Comparison of ENCODE assay signal across 13 mouse cellular contexts in the genomic region with DNA sequence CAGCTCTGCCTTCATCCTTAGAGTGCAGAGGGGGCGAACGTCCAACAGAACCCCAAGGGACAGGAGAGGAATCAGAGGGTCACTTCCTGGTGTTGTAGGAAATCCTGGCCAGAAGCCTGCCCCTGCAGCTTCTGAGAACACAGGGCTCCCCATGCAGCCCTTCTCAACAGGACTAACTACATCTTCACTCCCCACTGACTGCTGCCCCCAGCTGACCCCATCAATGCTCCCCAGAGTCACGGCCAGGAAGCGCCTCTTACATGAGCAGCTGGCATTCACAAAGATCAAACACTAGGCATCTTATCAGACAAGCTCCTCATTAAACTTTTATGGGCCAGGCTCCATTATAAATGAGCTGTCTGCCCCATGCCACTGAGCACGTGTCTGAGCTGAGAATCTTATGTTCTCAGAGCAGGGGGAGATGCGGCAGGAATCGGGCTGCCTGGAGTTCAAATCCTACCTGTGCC.
DNase-seq lines count a peak whose midpoint lies in the region; ATAC-seq and TF ChIP-seq lines count a peak whose summit lies in the region.
"Had no signal": no experiment of that assay in that cellular context is flagged by ENCODE, and none has a peak within 500 bp of the region (broad histone marks: within the 10 kb centered on the region; RNA-seq: fewer than 3 reads in every experiment).

No protein-coding gene starts in this region.

- intact Hi-C loops in heart, postnatal 25 days (cut with DNase I) = no loop called here

- H3K36me3 ChIP-seq in hindbrain, embryonic 13.5 days = no peaks in the 10 kb centered on the region
- no peaks in the 10 kb centered on the region for H3K36me3 ChIP-seq in limb, embryonic 11.5 days (ENCODE audit: control insufficient read depth, insufficient read depth, low read length)
- H3K36me3 ChIP-seq in liver, postnatal 0 days (replicated peaks; ENCODE audit: insufficient read depth, low read length) = no peaks in the 10 kb centered on the region
- no peaks in the 10 kb centered on the region for H3K36me3 ChIP-seq in liver, embryonic 12.5 days
- H3K36me3 ChIP-seq: hindbrain, embryonic 15.5 days had no signal

- no peaks in the 10 kb centered on the region for H3K27me3 ChIP-seq in hindbrain, embryonic 13.5 days
- H3K27me3 ChIP-seq in limb, embryonic 11.5 days (ENCODE audit: control insufficient read depth, insufficient read depth, low read length) = no peaks in the 10 kb centered on the region
- no peaks in the 10 kb centered on the region for H3K27me3 ChIP-seq in liver, postnatal 0 days (ENCODE audit: insufficient read depth, low read length)
- no peaks in the 10 kb centered on the region; the same call in 1 of the 2 replicates for H3K27me3 ChIP-seq in liver, embryonic 12.5 days (replicated peaks)
- H3K27me3 ChIP-seq: hindbrain, embryonic 15.5 days had no signal

- 0 out of 2 replicates have a peak, but pooled peaks have one; percentile 31 for ATAC-seq in hindbrain, embryonic 13.5 days (ENCODE audit: low FRiP score)
- ATAC-seq in limb, embryonic 11.5 days (ENCODE audit: insufficient number of reproducible peaks, low FRiP score, low TSS enrichment, low read depth) = no peak
- ATAC-seq in liver, postnatal 0 days = no peak
- ATAC-seq in liver, embryonic 12.5 days = no peak

- H3K9me3 ChIP-seq in hindbrain, embryonic 13.5 days = no peaks in the 10 kb centered on the region
- H3K9me3 ChIP-seq in limb, embryonic 11.5 days (ENCODE audit: control insufficient read depth, low read length) = no peaks in the 10 kb centered on the region
- H3K9me3 ChIP-seq in liver, postnatal 0 days (ENCODE audit: low read length) = no peaks in the 10 kb centered on the region
- no peaks in the 10 kb centered on the region for H3K9me3 ChIP-seq in liver, embryonic 12.5 days (replicated peaks)
- H3K9me3 ChIP-seq: hindbrain, embryonic 15.5 days had no signal

- no peak overlapping the region for H3K27ac ChIP-seq in hindbrain, embryonic 13.5 days
- no peak overlapping the region for H3K27ac ChIP-seq in limb, embryonic 11.5 days (replicated peaks; ENCODE audit: low read depth, low read length)
- no peak overlapping the region for H3K27ac ChIP-seq in liver, postnatal 0 days (ENCODE audit: low read depth)
- no peak overlapping the region for H3K27ac ChIP-seq in liver, embryonic 12.5 days
- H3K27ac ChIP-seq: gastrocnemius, adult 2 months; hindbrain, embryonic 15.5 days had no signal

- no peak for TF ChIP-seq POLR2A in brain, embryonic 14.5 days (IDR thresholded peaks at IDR 0.05; ENCODE audit: borderline replicate concordance, extremely low read depth, insufficient read depth, insufficient read length, poor library complexity, severe bottlenecking)

- H3K9ac ChIP-seq in hindbrain, embryonic 13.5 days = no peak overlapping the region
- no peak overlapping the region for H3K9ac ChIP-seq in limb, embryonic 11.5 days (ENCODE audit: low read length)
- no peak overlapping the region for H3K9ac ChIP-seq in liver, postnatal 0 days (replicated peaks)
- no peak overlapping the region for H3K9ac ChIP-seq in liver, embryonic 12.5 days
- H3K9ac ChIP-seq: hindbrain, embryonic 15.5 days had no signal

- no peak overlapping the region for H3K4me3 ChIP-seq in hindbrain, embryonic 13.5 days
- H3K4me3 ChIP-seq in limb, embryonic 11.5 days (ENCODE audit: low read depth, low read length) = no peak overlapping the region
- no peak overlapping the region for H3K4me3 ChIP-seq in liver, postnatal 0 days (ENCODE audit: low read depth, low read length)
- H3K4me3 ChIP-seq in liver, embryonic 12.5 days = no peak overlapping the region
- H3K4me3 ChIP-seq: erythroblast, embryonic 14.5 days; gastrocnemius, adult 2 months; hindbrain, embryonic 15.5 days had no signal

- DNase-seq in heart, adult 11 months = peak; percentile 95
- no peak for DNase-seq in heart, postnatal 25 days (ENCODE audit: low spot score)
- DNase-seq in brain, embryonic 14.5 days (ENCODE audit: low read depth) = peak; percentile 69
- peak; percentile 42 for DNase-seq in limb, embryonic 11.5 days (ENCODE audit: low spot score)
- no peak for DNase-seq in urinary bladder, postnatal 10 days (ENCODE audit: low spot score)
- DNase-seq in liver, postnatal 0 days = no peak
- DNase-seq: adrenal gland, postnatal 14 days; cerebellum, adult 18-20 months; gastrocnemius, adult 2 months had no signal

- TF ChIP-seq CTCF in brain, embryonic 14.5 days (IDR thresholded peaks at IDR 0.05; ENCODE audit: borderline replicate concordance, extremely low read depth, insufficient read depth, insufficient read length) = no peak
- no peak for TF ChIP-seq CTCF in liver, postnatal 0 days (IDR thresholded peaks at IDR 0.05; ENCODE audit: low read depth)

- WGBS in hindbrain, embryonic 13.5 days = 38% methylated on average over 7 of the region's 7 CpGs
- 24% methylated on average over 7 of the region's 7 CpGs for WGBS in limb, embryonic 11.5 days
- 62% methylated on average over 7 of the region's 7 CpGs for WGBS in liver, postnatal 0 days (ENCODE audit: insufficient replicate concordance)
- 54% methylated on average over 7 of the region's 7 CpGs for WGBS in liver, embryonic 12.5 days (ENCODE audit: insufficient replicate concordance)

- no peaks in the 10 kb centered on the region for H3K4me1 ChIP-seq in hindbrain, embryonic 13.5 days (replicated peaks)
- peaks cover 19% of the 10 kb centered on the region for H3K4me1 ChIP-seq in limb, embryonic 11.5 days (ENCODE audit: control insufficient read depth, insufficient read depth, low read length)
- no peaks in the 10 kb centered on the region for H3K4me1 ChIP-seq in liver, postnatal 0 days (ENCODE audit: insufficient read depth)
- H3K4me1 ChIP-seq in liver, embryonic 12.5 days = no peaks in the 10 kb centered on the region
- H3K4me1 ChIP-seq: hindbrain, embryonic 15.5 days had no signal

- no peak for TF ChIP-seq EP300 in liver, postnatal 0 days (IDR thresholded peaks at IDR 0.05; ENCODE audit: low read depth)

- no peak overlapping the region for H3K4me2 ChIP-seq in hindbrain, embryonic 13.5 days
- H3K4me2 ChIP-seq in limb, embryonic 11.5 days (ENCODE audit: low read depth, severe bottlenecking) = no peak overlapping the region
- no peak overlapping the region for H3K4me2 ChIP-seq in liver, postnatal 0 days (ENCODE audit: low read depth, low read length)
- H3K4me2 ChIP-seq in liver, embryonic 12.5 days = no peak overlapping the region
- H3K4me2 ChIP-seq: hindbrain, embryonic 15.5 days had no signal

Comparison
In these comparisons a context has a peak if more than half of its experiments do, and no peak if none do; other contexts are left out.
1. DNase-seq: peak in heart, adult 11 months (single experiment), brain, embryonic 14.5 days (single experiment) and limb, embryonic 11.5 days (single experiment); none in heart, postnatal 25 days (single experiment), urinary bladder, postnatal 10 days (single experiment) and liver, postnatal 0 days (single experiment).